Mouse (Mus musculus): ENCODE results near the gene Gipc2. TPM values are rescaled to one million over a fixed set of nuclear protein-coding genes. Genes with fewer than 3 reads are reported as not detected.

Gipc2 gene
- polyA plus RNA-seq, 1 experiment from 2014 or later = 15.2 TPM

GRCm38 (mm10) chr3:152165014-152165350 is 1.0 kb downstream of the Gipc2 start:
- peaks cover 7% of the 10 kb centered on the region; the same call in 1 of the 2 replicates for H3K4me1 ChIP-seq (ENCODE audit: control insufficient read depth, insufficient read depth, low read length)
- ATAC-seq (ENCODE audit: low read depth) = no peak; the same call in 1 of the 2 replicates
- WGBS = 28% methylated on average over 9 of the region's 9 CpGs
- H3K9ac ChIP-seq (replicated peaks; ENCODE audit: low read depth, low read length) = peak overlapping the region; percentile 83
- peak overlapping the region; percentile 80 for H3K4me2 ChIP-seq (ENCODE audit: low read depth, low read length)
- no peak overlapping the region for H3K27ac ChIP-seq (ENCODE audit: low read depth, low read length)
- H3K4me3 ChIP-seq (ENCODE audit: low read depth, low read length) = peak overlapping the region; percentile 64
- no peaks in the 10 kb centered on the region for H3K36me3 ChIP-seq (ENCODE audit: control insufficient read depth, insufficient read depth, low read length)
- H3K9me3 ChIP-seq (ENCODE audit: control insufficient read depth, low read length) = no peaks in the 10 kb centered on the region
- no peaks in the 10 kb centered on the region for H3K27me3 ChIP-seq (ENCODE audit: control insufficient read depth, insufficient read depth, low read length)

GRCm38 (mm10) chr3:152163320-152163719 is 2.7 kb downstream of the Gipc2 start:
- Histone ChIP-seq H3K4me2 (ENCODE audit: low read depth, low read length) (no peak overlapping the region), H3K27ac (ENCODE audit: low read depth, low read length) (no peak overlapping the region), H3K9me3 (ENCODE audit: control insufficient read depth, low read length) (no peaks in the 10 kb centered on the region), H3K4me1 (ENCODE audit: control insufficient read depth, insufficient read depth, low read length) (peaks cover 7% of the 10 kb centered on the region; the same call in 1 of the 2 replicates), H3K36me3 (ENCODE audit: control insufficient read depth, insufficient read depth, low read length) (no peaks in the 10 kb centered on the region), H3K4me3 (ENCODE audit: low read depth, low read length) (no peak overlapping the region), H3K27me3 (ENCODE audit: control insufficient read depth, insufficient read depth, low read length) (no peaks in the 10 kb centered on the region), H3K9ac (replicated peaks; ENCODE audit: low read depth, low read length) (no peak overlapping the region)
- WGBS = 93% methylated on average over 8 of the region's 8 CpGs
- ATAC-seq (ENCODE audit: low read depth) = no peak

GRCm38 (mm10) chr3:152160607-152161006 is 5.4 kb downstream of the Gipc2 start:
- no peak for ATAC-seq (ENCODE audit: low read depth)
- WGBS = 68% methylated on average over 4 of the region's 4 CpGs
- no peak overlapping the region for H3K4me3 ChIP-seq (ENCODE audit: low read depth, low read length)

GRCm38 (mm10) chr3:152159321-152159720 is 6.7 kb downstream of the Gipc2 start:
- H3K4me3 ChIP-seq (ENCODE audit: low read depth, low read length) = no peak overlapping the region
- H3K4me2 ChIP-seq (ENCODE audit: low read depth, low read length) = no peak overlapping the region
- no peak overlapping the region for H3K27ac ChIP-seq (ENCODE audit: low read depth, low read length)
- peaks cover 2% of the 10 kb centered on the region; the same call in 1 of the 2 replicates for H3K4me1 ChIP-seq (ENCODE audit: control insufficient read depth, insufficient read depth, low read length)
- H3K27me3 ChIP-seq (ENCODE audit: control insufficient read depth, insufficient read depth, low read length) = no peaks in the 10 kb centered on the region
- H3K9ac ChIP-seq (replicated peaks; ENCODE audit: low read depth, low read length) = no peak overlapping the region
- no peaks in the 10 kb centered on the region for H3K36me3 ChIP-seq (ENCODE audit: control insufficient read depth, insufficient read depth, low read length)
- no peaks in the 10 kb centered on the region for H3K9me3 ChIP-seq (ENCODE audit: control insufficient read depth, low read length)
- ATAC-seq (ENCODE audit: low read depth) = 0 out of 2 replicates have a peak, but pooled peaks have one; percentile 31

More at GRCm38 (mm10) chr3:152160607-152161006, 5.4 kb downstream of the Gipc2 start:
- peaks cover 2% of the 10 kb centered on the region; the same call in 1 of the 2 replicates for H3K4me1 ChIP-seq (ENCODE audit: control insufficient read depth, insufficient read depth, low read length)
- no peaks in the 10 kb centered on the region for H3K27me3 ChIP-seq (ENCODE audit: control insufficient read depth, insufficient read depth, low read length)
- H3K27ac ChIP-seq (ENCODE audit: low read depth, low read length) = no peak overlapping the region
- H3K9me3 ChIP-seq (ENCODE audit: control insufficient read depth, low read length) = no peaks in the 10 kb centered on the region
- no peak overlapping the region for H3K9ac ChIP-seq (replicated peaks; ENCODE audit: low read depth, low read length)
- no peak overlapping the region for H3K4me2 ChIP-seq (ENCODE audit: low read depth, low read length)
- H3K36me3 ChIP-seq (ENCODE audit: control insufficient read depth, insufficient read depth, low read length) = no peaks in the 10 kb centered on the region

- Histone ChIP-seq H3K36me3 (ENCODE audit: control insufficient read depth, insufficient read depth, low read length) (no peaks in the 10 kb centered on the region), H3K4me3 (ENCODE audit: low read depth, low read length) (no peak overlapping the region), H3K4me2 (ENCODE audit: low read depth, low read length) (no peak overlapping the region), H3K27me3 (ENCODE audit: control insufficient read depth, insufficient read depth, low read length) (no peaks in the 10 kb centered on the region), H3K4me1 (ENCODE audit: control insufficient read depth, insufficient read depth, low read length) (peaks cover 2% of the 10 kb centered on the region; the same call in 1 of the 2 replicates), H3K9ac (replicated peaks; ENCODE audit: low read depth, low read length) (no peak overlapping the region), H3K27ac (ENCODE audit: low read depth, low read length) (no peak overlapping the region), H3K9me3 (ENCODE audit: control insufficient read depth, low read length) (no peaks in the 10 kb centered on the region)
- WGBS = 62% methylated on average over 10 of the region's 10 CpGs
- peak; percentile 68 for ATAC-seq (ENCODE audit: low read depth)
Observed at GRCm38 (mm10) chr3:152158344-152159291, 7.4 kb downstream of the Gipc2 start.

- peaks cover 2% of the 10 kb centered on the region; the same call in 1 of the 2 replicates for H3K4me1 ChIP-seq (ENCODE audit: control insufficient read depth, insufficient read depth, low read length)
- no peak overlapping the region for H3K4me3 ChIP-seq (ENCODE audit: low read depth, low read length)
- no peaks in the 10 kb centered on the region for H3K9me3 ChIP-seq (ENCODE audit: control insufficient read depth, low read length)
- H3K9ac ChIP-seq (replicated peaks; ENCODE audit: low read depth, low read length) = no peak overlapping the region
- ATAC-seq (ENCODE audit: low read depth) = no peak
- no peaks in the 10 kb centered on the region for H3K36me3 ChIP-seq (ENCODE audit: control insufficient read depth, insufficient read depth, low read length)
- H3K27ac ChIP-seq (ENCODE audit: low read depth, low read length) = no peak overlapping the region
- no peaks in the 10 kb centered on the region for H3K27me3 ChIP-seq (ENCODE audit: control insufficient read depth, insufficient read depth, low read length)
- H3K4me2 ChIP-seq (ENCODE audit: low read depth, low read length) = no peak overlapping the region
- 84% methylated on average over 23 of the region's 23 CpGs for WGBS
Observed at GRCm38 (mm10) chr3:152156816-152157496, 9.1 kb downstream of the Gipc2 start.

- no peak overlapping the region for H3K9ac ChIP-seq (replicated peaks; ENCODE audit: low read depth, low read length)
- H3K4me3 ChIP-seq (ENCODE audit: low read depth, low read length) = no peak overlapping the region
- H3K27ac ChIP-seq (ENCODE audit: low read depth, low read length) = peak overlapping the region; percentile 48; the same call in 1 of the 2 replicates
- 38% methylated on average over 11 of the region's 11 CpGs for WGBS
- H3K4me1 ChIP-seq (ENCODE audit: control insufficient read depth, insufficient read depth, low read length) = peaks cover 2% of the 10 kb centered on the region; the same call in 1 of the 2 replicates
- no peaks in the 10 kb centered on the region for H3K36me3 ChIP-seq (ENCODE audit: control insufficient read depth, insufficient read depth, low read length)
- H3K27me3 ChIP-seq (ENCODE audit: control insufficient read depth, insufficient read depth, low read length) = no peaks in the 10 kb centered on the region
- no peak overlapping the region for H3K4me2 ChIP-seq (ENCODE audit: low read depth, low read length)
- no peaks in the 10 kb centered on the region for H3K9me3 ChIP-seq (ENCODE audit: control insufficient read depth, low read length)
- no peak for ATAC-seq (ENCODE audit: low read depth)
Observed at GRCm38 (mm10) chr3:152155296-152155948, 10.6 kb downstream of the Gipc2 start.

- no peak for ATAC-seq (ENCODE audit: low read depth)
- no peaks in the 10 kb centered on the region for H3K36me3 ChIP-seq (ENCODE audit: control insufficient read depth, insufficient read depth, low read length)
Observed at GRCm38 (mm10) chr3:152154095-152154494, 11.9 kb downstream of the Gipc2 start.

More at GRCm38 (mm10) chr3:152154095-152154494, 11.9 kb downstream of the Gipc2 start:
- H3K9ac ChIP-seq (replicated peaks; ENCODE audit: low read depth, low read length) = no peak overlapping the region
- 93% methylated on average over 5 of the region's 5 CpGs for WGBS
- H3K4me3 ChIP-seq (ENCODE audit: low read depth, low read length) = no peak overlapping the region
- no peak overlapping the region for H3K4me2 ChIP-seq (ENCODE audit: low read depth, low read length)
- peaks cover 2% of the 10 kb centered on the region; the same call in 1 of the 2 replicates for H3K4me1 ChIP-seq (ENCODE audit: control insufficient read depth, insufficient read depth, low read length)
- H3K9me3 ChIP-seq (ENCODE audit: control insufficient read depth, low read length) = no peaks in the 10 kb centered on the region
- H3K27ac ChIP-seq (ENCODE audit: low read depth, low read length) = no peak overlapping the region
- no peaks in the 10 kb centered on the region for H3K27me3 ChIP-seq (ENCODE audit: control insufficient read depth, insufficient read depth, low read length)

Measured in neural tube, embryonic 14.5 days (tissue).